Mouse (Mus musculus): ENCODE results near the gene Nod2. TPM values are rescaled to one million over a fixed set of nuclear protein-coding genes. Genes with fewer than 3 reads are reported as not detected.

The Nod2 gene
- total and polyA plus RNA-seq, 3 experiments, result 0.22 to 0.50 TPM; not detected in 1

DNA sequence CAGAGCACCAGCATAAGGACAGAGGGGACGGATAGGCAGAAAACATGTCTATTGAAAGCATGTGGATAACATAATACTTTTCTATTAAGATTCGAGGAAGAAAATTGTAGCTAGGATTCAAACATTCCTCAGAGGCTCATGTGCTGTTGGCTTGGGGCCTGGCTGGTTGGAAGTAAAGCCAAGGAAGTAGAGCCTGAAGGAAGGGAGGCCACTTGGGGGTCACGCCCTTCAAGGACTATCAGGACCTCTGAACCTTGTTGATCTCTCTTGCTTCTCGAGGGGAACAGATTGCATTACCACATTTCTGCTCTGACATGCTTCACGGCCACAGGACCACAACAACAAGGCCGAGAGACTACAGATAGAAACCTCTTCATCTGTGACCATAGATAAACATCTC is 42.0 kb downstream of the Nod2 start:
- H3K4me3 ChIP-seq (ENCODE audit: control insufficient read depth in 1 of 2, insufficient read depth in 1 of 2, low read depth in 2 of 2, low read length in 2 of 2), result no peak overlapping the region
- no peaks in the 10 kb centered on the region for H3K27me3 ChIP-seq (ENCODE audit: control insufficient read depth in 1 of 2, insufficient read depth in 2 of 2, low read length in 2 of 2)
- no peaks in the 10 kb centered on the region for H3K9me3 ChIP-seq (replicated peaks; ENCODE audit: insufficient read depth, low read length)
- H3K9ac ChIP-seq (ENCODE audit: control insufficient read depth, low read depth, low read length, poor library complexity, severe bottlenecking), result no peak overlapping the region
- H3K36me3 ChIP-seq (ENCODE audit: control insufficient read depth in 1 of 2, insufficient read depth in 2 of 2, low read length in 2 of 2), result peaks cover 0 to 3% of the 10 kb centered on the region in 2 experiments; a peak in 1 of 4 replicates
- TF ChIP-seq POLR2A (IDR thresholded peaks at IDR 0.05; ENCODE audit: control insufficient read depth in 1 of 2, insufficient read depth in 1 of 2, low read depth in 1 of 2, low read length in 2 of 2, poor library complexity in 1 of 2) (no peak), USF2 (IDR thresholded peaks at IDR 0.05; ENCODE audit: borderline replicate concordance in 1 of 2, insufficient read depth in 1 of 2, low read depth in 1 of 2, low read length in 2 of 2) (no peak), POLR2AphosphoS2 (IDR thresholded peaks at IDR 0.05; ENCODE audit: low read length) (no peak), NRF1 (IDR thresholded peaks at IDR 0.05; ENCODE audit: insufficient read depth, low read depth, low read length, poor library complexity, severe bottlenecking) (no peak), CHD2 (IDR thresholded peaks at IDR 0.05; ENCODE audit: low read length) (no peak), ZC3H11A (IDR thresholded peaks at IDR 0.05; ENCODE audit: low read depth, low read length) (no peak), USF1 (IDR thresholded peaks at IDR 0.05; ENCODE audit: low read depth, low read length) (no peak), EP300 (IDR thresholded peaks at IDR 0.05; ENCODE audit: low read depth in 1 of 2, low read length in 2 of 2) (no peak), TAL1 (IDR thresholded peaks at IDR 0.05; ENCODE audit: low read length) (no peak), KAT2A (conservative IDR thresholded peaks at IDR 0.05; ENCODE audit: low read depth, low read length) (no peak), MYC (IDR thresholded peaks at IDR 0.05; ENCODE audit: low read depth, low read length) (no peak)
- no peaks in the 10 kb centered on the region for H3K79me2 ChIP-seq (ENCODE audit: control insufficient read depth, insufficient read depth, low read length, poor library complexity)
- H3K27ac ChIP-seq (ENCODE audit: control insufficient read depth, low read depth, low read length), result no peak overlapping the region
- H3K4me1 ChIP-seq (ENCODE audit: control insufficient read depth in 1 of 2, insufficient read depth in 2 of 2, low read length in 2 of 2), result peaks cover 5 to 14% of the 10 kb centered on the region in 2 experiments
- DNase-seq (ENCODE audit: low read depth, low spot score), result no peak

DNA sequence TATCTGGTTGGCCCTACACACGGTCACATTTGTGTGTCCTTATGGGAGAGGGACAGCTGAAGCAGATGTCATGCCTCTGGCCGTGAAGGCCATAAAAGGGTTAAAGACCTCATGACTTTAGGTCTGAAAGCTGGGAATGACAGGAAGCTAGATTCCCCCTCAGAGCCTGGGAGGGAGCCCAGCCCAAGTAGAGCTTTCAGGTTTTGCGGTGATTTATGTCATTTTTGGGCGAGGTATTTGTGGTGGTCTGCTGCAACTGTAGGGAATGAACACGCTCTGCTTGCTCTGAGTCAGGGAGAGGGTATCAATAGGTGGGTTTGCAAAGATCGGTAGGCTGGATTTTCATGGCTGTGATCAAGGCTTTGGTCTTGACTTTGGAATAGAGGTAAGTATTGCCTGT is 42.8 kb downstream of the Nod2 start:
- H3K36me3 ChIP-seq (ENCODE audit: control insufficient read depth in 1 of 2, insufficient read depth in 2 of 2, low read length in 2 of 2), result peaks cover 0 to 6% of the 10 kb centered on the region in 2 experiments; a peak in 1 of 4 replicates
- no peak overlapping the region for H3K9ac ChIP-seq (ENCODE audit: control insufficient read depth, low read depth, low read length, poor library complexity, severe bottlenecking)
- peaks cover 5 to 18% of the 10 kb centered on the region in 2 experiments for H3K4me1 ChIP-seq (ENCODE audit: control insufficient read depth in 1 of 2, insufficient read depth in 2 of 2, low read length in 2 of 2)
- H3K9me3 ChIP-seq (replicated peaks; ENCODE audit: insufficient read depth, low read length), result no peaks in the 10 kb centered on the region
- H3K79me2 ChIP-seq (ENCODE audit: control insufficient read depth, insufficient read depth, low read length, poor library complexity), result no peaks in the 10 kb centered on the region
- DNase-seq (ENCODE audit: low read depth, low spot score), result no peak
- no peak for TF ChIP-seq CTCF (IDR thresholded peaks at IDR 0.05 in 2 of 3, conservative IDR thresholded peaks at IDR 0.05 in 1 of 3; ENCODE audit: control insufficient read depth in 1 of 3, insufficient read depth in 1 of 3, low read depth in 2 of 3, low read length in 3 of 3, poor library complexity in 1 of 3, severe bottlenecking in 1 of 3)
- TF ChIP-seq RAD21 (IDR thresholded peaks at IDR 0.05; ENCODE audit: low read depth, low read length), result no peak
- TF ChIP-seq ZNF384 (IDR thresholded peaks at IDR 0.05; ENCODE audit: low read depth, low read length), result no peak
- TF ChIP-seq ZMIZ1 (IDR thresholded peaks at IDR 0.05; ENCODE audit: low read depth, low read length), result no peak
- no peak for TF ChIP-seq TAL1 (IDR thresholded peaks at IDR 0.05; ENCODE audit: low read length)
- TF ChIP-seq TCF12 (IDR thresholded peaks at IDR 0.05; ENCODE audit: low read depth, low read length), result no peak
- no peak for TF ChIP-seq CHD1 (IDR thresholded peaks at IDR 0.05; ENCODE audit: low read depth, low read length)
- TF ChIP-seq USF1 (IDR thresholded peaks at IDR 0.05; ENCODE audit: low read depth, low read length), result no peak
- no peak for TF ChIP-seq SMC3 (IDR thresholded peaks at IDR 0.05; ENCODE audit: low read depth, low read length)
- no peak for TF ChIP-seq MXI1 (IDR thresholded peaks at IDR 0.05; ENCODE audit: low read depth, low read length)
- TF ChIP-seq MAX (IDR thresholded peaks at IDR 0.05; ENCODE audit: low read length), result no peak
- TF ChIP-seq EP300 (IDR thresholded peaks at IDR 0.05; ENCODE audit: low read depth in 1 of 2, low read length in 2 of 2), result no peak
- no peak for TF ChIP-seq TBP (IDR thresholded peaks at IDR 0.05; ENCODE audit: low read depth, low read length)
- no peak for TF ChIP-seq POLR2A (IDR thresholded peaks at IDR 0.05; ENCODE audit: control insufficient read depth in 1 of 2, insufficient read depth in 1 of 2, low read depth in 1 of 2, low read length in 2 of 2, poor library complexity in 1 of 2)
- no peak for TF ChIP-seq GATA1 (IDR thresholded peaks at IDR 0.05; ENCODE audit: low read depth, low read length)
- no peak for TF ChIP-seq NRF1 (IDR thresholded peaks at IDR 0.05; ENCODE audit: insufficient read depth, low read depth, low read length, poor library complexity, severe bottlenecking)
- no peak for TF ChIP-seq ZKSCAN1 (IDR thresholded peaks at IDR 0.05; ENCODE audit: low read depth, low read length)
- TF ChIP-seq ZC3H11A (IDR thresholded peaks at IDR 0.05; ENCODE audit: low read depth, low read length), result no peak
- H3K27ac ChIP-seq (ENCODE audit: control insufficient read depth, low read depth, low read length), result no peak overlapping the region
- H3K4me3 ChIP-seq (ENCODE audit: control insufficient read depth in 1 of 2, insufficient read depth in 1 of 2, low read depth in 2 of 2, low read length in 2 of 2), result no peak overlapping the region
- no peaks in the 10 kb centered on the region for H3K27me3 ChIP-seq (ENCODE audit: control insufficient read depth in 1 of 2, insufficient read depth in 2 of 2, low read length in 2 of 2)
